Mouse (Mus musculus): Measurements from ENCODE around the gene Klhl22. TPM values are rescaled to one million over a fixed set of nuclear protein-coding genes. Genes with fewer than 3 reads are reported as not detected.

Gene Klhl22
- polyA plus RNA-seq, 2 experiments = 87.2 to 124 TPM

DNA sequence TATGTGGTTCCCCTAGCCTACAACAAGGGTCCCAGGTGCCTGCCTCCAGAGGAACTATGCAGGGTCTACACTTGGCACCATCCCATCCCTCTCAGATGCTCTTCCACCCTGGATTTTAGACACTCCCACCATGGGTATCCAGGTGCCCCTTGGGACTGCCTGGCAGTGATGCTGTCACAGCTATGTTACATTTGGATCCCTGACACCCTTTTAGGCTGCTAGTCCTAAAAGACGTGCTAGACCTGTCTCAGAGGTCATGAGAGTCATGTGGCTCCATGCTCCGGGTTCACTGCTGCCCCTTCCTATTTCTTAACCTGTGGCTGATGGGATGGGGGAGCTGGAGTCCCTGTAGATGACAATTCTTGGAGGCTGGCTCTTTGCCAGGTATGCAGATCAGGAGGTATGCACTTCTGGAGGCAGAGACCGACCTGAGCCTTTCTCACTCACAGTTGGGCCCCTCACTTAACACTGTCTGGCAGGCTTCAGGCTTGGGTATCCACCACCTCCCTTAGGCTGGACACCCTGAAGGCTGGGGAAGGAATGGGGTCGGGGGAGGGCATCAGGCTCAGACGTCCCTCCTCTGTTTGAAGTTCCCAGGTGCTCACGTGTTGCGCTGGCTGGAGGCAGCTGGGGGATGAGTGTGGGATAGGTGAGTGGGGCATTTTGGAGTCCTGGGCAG, 42.5 kb downstream of the Klhl22 start:
- Histone ChIP-seq H3K4me2 (replicated peaks; ENCODE audit: low read depth, low read length, severe bottlenecking) (peak overlapping the region; percentile 41; the same call in 1 of the 2 replicates), H3K9me3 (ENCODE audit: control insufficient read depth, low read length) (no peaks in the 10 kb centered on the region), H3K4me1 (ENCODE audit: control insufficient read depth, insufficient read depth, low read length) (peaks cover 81% of the 10 kb centered on the region), H3K36me3 (ENCODE audit: control insufficient read depth, insufficient read depth, low read length) (peaks cover 46% of the 10 kb centered on the region), H3K27me3 (ENCODE audit: control insufficient read depth, insufficient read depth, low read length) (peaks cover 12% of the 10 kb centered on the region; the same call in 1 of the 2 replicates), H3K9ac (ENCODE audit: low read depth, low read length, severe bottlenecking) (no peak overlapping the region), H3K27ac (replicated peaks; ENCODE audit: low read depth, low read length) (no peak overlapping the region), H3K4me3 (replicated peaks; ENCODE audit: low read length) (peak overlapping the region; percentile 24)
- no peak for TF ChIP-seq POLR2A (IDR thresholded peaks at IDR 0.05; ENCODE audit: borderline replicate concordance, extremely low read depth, insufficient read depth, insufficient read length)
- DNase-seq (ENCODE audit: low spot score) (no peak), ATAC-seq (ENCODE audit: low FRiP score, low read depth) (no peak)
- 7% methylated on average over 7 of the region's 7 CpGs for WGBS

GRCm38 (mm10) chr16:17802456-17802838, 43.0 kb downstream of the Klhl22 start:
- DNase-seq (ENCODE audit: low spot score) (no peak), ATAC-seq (ENCODE audit: low FRiP score, low read depth) (no peak)
- 14% methylated on average over 18 of the region's 18 CpGs for WGBS
- no peak for TF ChIP-seq POLR2A (IDR thresholded peaks at IDR 0.05; ENCODE audit: borderline replicate concordance, extremely low read depth, insufficient read depth, insufficient read length)
- H3K27me3 ChIP-seq (ENCODE audit: control insufficient read depth, insufficient read depth, low read length) = peaks cover 12% of the 10 kb centered on the region; the same call in 1 of the 2 replicates
- H3K27ac ChIP-seq (replicated peaks; ENCODE audit: low read depth, low read length) = no peak overlapping the region
- no peaks in the 10 kb centered on the region for H3K9me3 ChIP-seq (ENCODE audit: control insufficient read depth, low read length)
- H3K4me2 ChIP-seq (replicated peaks; ENCODE audit: low read depth, low read length, severe bottlenecking) = peak overlapping the region; percentile 41
- H3K36me3 ChIP-seq (ENCODE audit: control insufficient read depth, insufficient read depth, low read length) = peaks cover 52% of the 10 kb centered on the region
- peaks cover 86% of the 10 kb centered on the region for H3K4me1 ChIP-seq (ENCODE audit: control insufficient read depth, insufficient read depth, low read length)
- peak overlapping the region; percentile 24 for H3K4me3 ChIP-seq (replicated peaks; ENCODE audit: low read length)
- peak overlapping the region; percentile 34 for H3K9ac ChIP-seq (ENCODE audit: low read depth, low read length, severe bottlenecking)

- H3K36me3 ChIP-seq (ENCODE audit: control insufficient read depth, insufficient read depth, low read length) = peaks cover 58% of the 10 kb centered on the region
- DNase-seq (ENCODE audit: low spot score) (no peak), ATAC-seq (ENCODE audit: low FRiP score, low read depth) (no peak)
- 10% methylated on average over 69 of the region's 83 CpGs for WGBS
- H3K4me1 ChIP-seq (ENCODE audit: control insufficient read depth, insufficient read depth, low read length) = peaks cover 91% of the 10 kb centered on the region
- H3K27me3 ChIP-seq (ENCODE audit: control insufficient read depth, insufficient read depth, low read length) = peaks cover 12% of the 10 kb centered on the region; the same call in 1 of the 2 replicates
- H3K9me3 ChIP-seq (ENCODE audit: control insufficient read depth, low read length) = no peaks in the 10 kb centered on the region
- no peak for TF ChIP-seq POLR2A (IDR thresholded peaks at IDR 0.05; ENCODE audit: borderline replicate concordance, extremely low read depth, insufficient read depth, insufficient read length)
- H3K4me3 ChIP-seq (replicated peaks; ENCODE audit: low read length) = peak overlapping the region; percentile 24
- peak overlapping the region; percentile 41 for H3K4me2 ChIP-seq (replicated peaks; ENCODE audit: low read depth, low read length, severe bottlenecking)
- H3K27ac ChIP-seq (replicated peaks; ENCODE audit: low read depth, low read length) = no peak overlapping the region
- H3K9ac ChIP-seq (ENCODE audit: low read depth, low read length, severe bottlenecking) = peak overlapping the region; percentile 34
Measured at GRCm38 (mm10) chr16:17802839-17803674, 43.6 kb downstream of the Klhl22 start.

DNA sequence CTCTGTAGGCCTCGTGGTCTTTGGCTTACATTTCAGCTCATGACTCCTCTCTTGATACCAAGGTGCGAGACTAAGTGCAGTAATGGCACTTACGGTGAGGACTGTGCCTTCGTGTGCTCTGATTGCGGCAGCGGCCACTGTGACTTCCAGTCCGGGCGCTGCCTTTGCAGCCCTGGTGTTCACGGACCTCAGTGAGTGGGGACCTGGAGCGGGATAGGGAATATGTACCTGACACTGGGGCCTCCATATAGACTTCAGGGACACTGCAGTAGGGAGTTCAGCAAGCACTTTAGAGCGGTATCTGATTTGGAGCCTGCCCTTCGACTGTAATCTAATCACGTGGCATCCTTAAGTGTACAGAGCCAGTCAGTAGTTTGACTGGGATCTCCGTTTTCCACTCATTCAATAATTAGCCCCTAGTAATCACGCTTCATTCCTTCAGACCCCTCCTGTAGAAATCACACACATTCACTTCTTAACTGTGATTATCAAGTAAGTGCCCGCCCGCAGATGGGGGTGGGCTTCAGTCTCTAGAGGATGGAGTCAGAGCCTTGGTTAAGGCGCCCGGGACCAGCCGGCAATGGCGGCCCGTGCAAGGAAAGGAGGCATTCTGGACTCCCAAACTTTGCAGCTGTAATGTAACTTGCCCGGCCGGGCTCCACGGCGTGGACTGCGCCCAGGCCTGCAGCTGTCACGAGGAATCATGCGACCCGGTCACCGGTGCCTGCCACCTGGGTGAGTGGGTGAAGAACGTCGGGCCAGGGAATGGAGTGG, 44.4 kb downstream of the Klhl22 start:
- H3K9ac ChIP-seq (ENCODE audit: low read depth, low read length, severe bottlenecking) = peak overlapping the region; percentile 36; the same call in 1 of the 2 replicates
- peak overlapping the region; percentile 2; the same call in 1 of the 2 replicates for H3K27ac ChIP-seq (replicated peaks; ENCODE audit: low read depth, low read length)
- peak overlapping the region; percentile 44 for H3K4me2 ChIP-seq (replicated peaks; ENCODE audit: low read depth, low read length, severe bottlenecking)
- 27% methylated on average over 31 of the region's 33 CpGs for WGBS
- no peaks in the 10 kb centered on the region for H3K9me3 ChIP-seq (ENCODE audit: control insufficient read depth, low read length)
- H3K36me3 ChIP-seq (ENCODE audit: control insufficient read depth, insufficient read depth, low read length) = peaks cover 64% of the 10 kb centered on the region
- TF ChIP-seq POLR2A (IDR thresholded peaks at IDR 0.05; ENCODE audit: borderline replicate concordance, extremely low read depth, insufficient read depth, insufficient read length) = no peak
- H3K4me3 ChIP-seq (replicated peaks; ENCODE audit: low read length) = peak overlapping the region; percentile 24
- DNase-seq (ENCODE audit: low spot score) (no peak), ATAC-seq (ENCODE audit: low FRiP score, low read depth) (no peak)
- peaks cover 96% of the 10 kb centered on the region for H3K4me1 ChIP-seq (ENCODE audit: control insufficient read depth, insufficient read depth, low read length)
- H3K27me3 ChIP-seq (ENCODE audit: control insufficient read depth, insufficient read depth, low read length) = peaks cover 12% of the 10 kb centered on the region; the same call in 1 of the 2 replicates
